Mouse (Mus musculus) layer of hippocampus, adult 2 months (tissue): ENCODE results near the gene Lpp. TPM values are rescaled to one million over a fixed set of nuclear protein-coding genes. Genes with fewer than 3 reads are reported as not detected.

Experiments
- DNase-seq, 2 experiments: peaks; one replicate each; pipeline ENCODE4 v3.0.0; 2022; ENCODE audit warnings: low spot score in 2 of 2
- H3K27ac ChIP-seq: fragments of 200-600 bp; 2 replicates; pipeline ENCODE4 v1.8.1; 2022
- H3K4me3 ChIP-seq: fragments of 200-600 bp; 2 replicates; pipeline ENCODE4 v1.8.1; 2022; ENCODE audit warnings: mild to moderate bottlenecking
- CTCF ChIP-seq: fragments of 200-600 bp; conservative IDR thresholded peaks from 2 replicates; pipeline ENCODE4 v1.8.1; 2022; ENCODE audit warnings: antibody characterized with exemption, mild to moderate bottlenecking, moderate library complexity
- total RNA-seq, 2 experiments: library from RNA; stranded (reverse); gene quantifications; 2 replicates each; pipeline ENCODE4 v1.2.3; 2021

The Lpp gene
- total RNA-seq, 2 experiments from 2014 or later: 10.1 to 10.5 TPM

DNA sequence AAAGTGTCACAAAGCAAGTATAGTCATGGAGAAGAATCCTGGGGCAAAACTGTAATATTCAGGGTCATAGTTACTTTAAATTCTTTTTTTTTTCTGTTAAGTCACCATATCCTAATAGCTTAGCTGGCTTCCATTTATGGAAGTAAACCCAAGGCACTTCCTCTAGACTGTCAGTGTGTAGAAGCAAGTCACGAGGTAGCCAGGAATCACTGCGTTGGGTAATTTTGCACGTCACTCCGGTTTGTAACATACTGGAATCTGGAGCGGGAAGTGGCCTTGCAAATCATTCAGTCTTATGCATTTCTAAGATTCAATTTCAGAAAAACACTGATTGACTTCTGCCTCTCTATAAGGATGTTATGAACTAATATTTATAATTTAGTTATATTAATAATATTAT is 232.3 kb downstream of the Lpp start:
- no peak overlapping the region for H3K4me3 ChIP-seq

DNA sequence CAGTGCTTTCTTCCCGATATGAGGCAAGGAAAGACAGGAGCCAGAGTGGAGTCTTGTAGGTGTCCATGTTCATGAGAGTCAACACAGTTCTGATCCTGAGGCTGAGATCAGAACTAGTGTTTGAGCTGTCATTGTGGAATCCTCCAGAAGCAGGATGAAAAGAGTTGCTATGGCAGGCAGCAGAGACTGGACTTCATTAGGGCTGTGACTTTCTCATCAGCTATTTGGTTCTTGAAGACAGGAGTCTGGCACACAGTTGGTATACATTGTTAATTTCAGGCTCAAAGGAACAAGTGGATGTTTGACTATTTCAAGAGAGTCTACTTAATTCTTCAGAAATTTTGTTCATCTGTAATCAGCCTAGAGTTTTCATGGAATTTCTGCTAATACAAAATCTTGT is 235.5 kb downstream of the Lpp start:
- DNase-seq: no peak
- no peak for TF ChIP-seq CTCF
- no peak overlapping the region for H3K4me3 ChIP-seq
- no peak overlapping the region for H3K27ac ChIP-seq

More for the DNA sequence above, 232.3 kb downstream of the Lpp start:
- DNase-seq: no peak
- TF ChIP-seq CTCF: no peak
- no peak overlapping the region for H3K27ac ChIP-seq

DNA sequence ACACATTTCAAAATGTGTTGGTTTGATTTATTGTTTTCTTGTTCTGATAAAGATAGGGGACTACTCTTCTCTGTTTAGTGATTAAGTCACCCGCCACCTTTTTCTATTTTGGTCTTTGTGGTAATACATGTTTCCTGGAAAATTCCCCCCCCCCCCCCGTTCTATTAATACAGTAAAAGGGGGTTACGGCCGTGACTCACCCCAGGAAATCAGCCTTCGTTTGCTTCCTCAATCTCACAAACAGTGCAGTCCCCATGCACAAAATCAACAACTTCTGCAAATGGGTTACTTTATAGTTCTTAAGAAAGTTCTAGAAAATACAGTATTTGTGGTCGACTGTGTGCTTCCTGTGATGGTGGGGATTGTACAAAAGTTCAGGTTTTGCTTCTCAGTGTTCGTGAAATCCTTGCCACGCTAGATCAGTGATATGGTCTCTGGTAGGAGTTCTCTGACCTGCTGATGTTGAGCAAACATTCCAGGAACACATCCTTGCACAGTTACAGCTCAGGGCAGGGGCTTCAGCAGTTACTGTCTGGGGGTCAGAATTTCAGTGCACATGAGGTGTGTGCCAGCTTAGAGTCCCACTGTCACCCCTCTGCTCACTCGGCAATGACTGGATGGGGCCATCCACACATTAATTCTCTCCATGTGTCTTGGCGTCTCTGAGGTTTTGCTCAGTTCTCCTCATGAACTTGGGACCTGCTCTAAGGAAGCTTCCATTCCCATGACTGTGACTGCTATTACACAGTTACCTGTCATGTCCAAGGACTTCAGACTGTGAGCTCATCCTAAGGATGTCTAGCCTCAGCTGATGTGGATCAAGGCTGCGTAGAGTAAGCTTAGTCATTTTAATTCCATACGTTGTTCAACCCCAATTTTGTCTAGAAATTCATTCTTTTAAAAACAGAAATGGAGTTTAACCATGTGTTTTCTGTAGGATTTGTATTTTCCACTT is 236.2 kb downstream of the Lpp start:
- Histone ChIP-seq H3K27ac (no peak overlapping the region), H3K4me3 (no peak overlapping the region)
- DNase-seq: no peak
- no peak for TF ChIP-seq CTCF

DNA sequence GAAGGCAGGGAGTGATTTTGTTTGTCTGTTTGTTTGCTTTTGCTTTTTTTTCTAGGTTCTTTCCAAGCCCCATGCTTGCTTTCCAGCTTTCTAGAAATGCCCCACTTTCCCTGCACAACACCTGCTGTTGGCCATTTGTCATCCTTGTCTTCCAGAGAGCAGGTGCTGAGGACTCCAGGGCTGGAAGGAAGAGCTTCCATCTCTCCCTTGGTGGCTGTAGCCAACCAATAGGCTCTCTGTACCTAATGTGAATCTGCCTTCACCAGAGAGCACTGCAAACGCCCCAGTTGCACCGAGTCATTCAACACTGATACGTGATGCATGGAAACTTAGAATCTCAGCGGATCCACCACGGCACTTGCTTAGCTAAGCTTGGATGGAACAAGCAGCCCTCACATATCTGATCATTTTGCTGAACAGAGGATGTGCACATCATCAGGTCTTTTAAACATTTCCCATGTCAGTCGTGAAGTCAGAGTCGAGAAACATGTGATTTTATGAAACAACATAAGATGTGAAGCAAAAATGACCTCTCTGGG is 242.1 kb downstream of the Lpp start:
- TF ChIP-seq CTCF: no peak
- DNase-seq: no peak
- no peak overlapping the region for H3K27ac ChIP-seq
- H3K4me3 ChIP-seq: no peak overlapping the region

DNA sequence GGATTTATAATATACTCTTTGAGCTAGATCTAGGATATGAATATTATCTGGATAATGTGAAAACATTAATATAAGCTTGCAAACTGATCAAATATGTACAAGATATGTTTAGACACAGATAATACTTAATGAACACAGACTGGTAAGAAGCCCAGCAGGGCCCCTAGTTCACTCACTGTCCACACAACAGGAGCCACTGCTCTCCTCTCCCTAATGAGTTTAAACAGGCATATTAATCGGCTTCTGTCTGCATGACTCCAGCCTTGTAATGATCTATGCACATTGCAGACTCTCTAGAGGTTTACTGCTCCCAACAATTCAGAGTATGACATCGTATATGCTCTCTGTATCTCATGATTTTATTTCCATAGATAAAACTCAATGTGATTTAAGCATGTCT is 243.6 kb downstream of the Lpp start:
- TF ChIP-seq CTCF: no peak
- Histone ChIP-seq H3K27ac (no peak overlapping the region), H3K4me3 (no peak overlapping the region)
- no peak for DNase-seq

DNA sequence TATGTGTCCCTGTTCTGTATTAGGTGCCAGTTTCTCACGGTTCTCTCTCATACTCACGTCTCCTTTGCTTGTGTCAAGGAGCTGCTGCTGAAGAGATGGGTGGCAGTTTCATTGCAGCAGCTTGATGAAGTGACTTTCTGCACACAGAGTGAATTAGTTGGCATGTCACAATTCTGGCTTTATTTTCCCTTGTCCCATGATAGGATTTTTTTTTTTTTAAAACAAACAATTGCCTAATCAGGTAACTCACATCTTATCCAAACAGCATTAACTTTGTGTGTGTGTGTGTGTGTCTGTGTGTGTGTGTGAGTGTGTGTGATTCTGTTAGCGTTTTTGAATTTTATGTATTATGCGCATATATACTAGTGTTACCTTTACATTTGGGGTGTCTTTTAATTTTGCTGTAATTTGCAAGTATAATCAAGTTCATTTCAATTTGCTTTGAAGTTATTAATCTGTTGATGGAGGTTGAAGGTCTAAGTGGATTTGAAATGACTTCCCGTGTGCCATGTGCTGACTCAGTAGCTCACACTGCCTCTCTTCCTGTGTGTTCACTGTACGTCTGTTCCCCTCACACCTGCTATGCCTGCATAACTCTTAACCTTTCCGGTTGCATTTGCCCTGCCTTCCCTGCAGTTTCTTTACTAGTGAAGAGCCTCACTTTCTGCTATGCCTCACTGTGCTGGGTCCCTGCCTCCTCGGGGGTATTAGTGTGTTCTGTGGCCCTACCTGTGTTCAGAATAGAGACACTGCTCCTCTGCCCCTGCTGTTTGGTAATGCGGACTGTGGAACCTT is 247.9 kb downstream of the Lpp start:
- Histone ChIP-seq H3K4me3 (no peak overlapping the region), H3K27ac (no peak overlapping the region)
- DNase-seq: no peak
- no peak for TF ChIP-seq CTCF

DNA sequence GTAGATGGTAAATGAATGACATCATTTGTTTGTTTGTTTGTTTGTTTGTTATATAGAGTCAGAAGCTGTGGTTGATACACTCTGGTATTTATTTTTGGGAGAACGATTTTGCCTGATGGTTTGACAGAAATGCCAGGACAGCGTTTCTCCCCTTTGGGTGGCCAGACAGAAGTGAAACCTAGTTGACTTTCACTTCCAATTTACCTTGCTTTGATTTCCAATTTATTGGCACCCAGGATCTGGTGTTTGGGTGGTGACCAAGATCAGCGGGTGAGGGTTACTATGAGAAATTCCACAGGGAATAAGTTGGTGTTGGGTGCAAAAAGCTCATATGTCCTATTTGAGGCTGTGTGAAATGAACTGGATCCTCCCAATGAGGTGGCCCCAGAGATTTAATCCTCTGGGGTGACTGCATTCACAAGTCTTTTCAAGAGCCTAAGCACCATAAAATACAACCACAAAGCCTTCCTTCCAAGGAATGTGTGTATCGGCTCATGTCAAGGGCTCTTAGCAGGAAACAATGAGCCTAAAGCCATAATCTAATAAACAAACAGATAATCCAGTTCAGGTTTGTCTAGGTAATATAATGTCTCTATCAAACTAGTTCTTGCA is 249.8 kb downstream of the Lpp start:
- no peak overlapping the region for H3K27ac ChIP-seq
- DNase-seq: no peak
- H3K4me3 ChIP-seq: no peak overlapping the region
- no peak for TF ChIP-seq CTCF

DNA sequence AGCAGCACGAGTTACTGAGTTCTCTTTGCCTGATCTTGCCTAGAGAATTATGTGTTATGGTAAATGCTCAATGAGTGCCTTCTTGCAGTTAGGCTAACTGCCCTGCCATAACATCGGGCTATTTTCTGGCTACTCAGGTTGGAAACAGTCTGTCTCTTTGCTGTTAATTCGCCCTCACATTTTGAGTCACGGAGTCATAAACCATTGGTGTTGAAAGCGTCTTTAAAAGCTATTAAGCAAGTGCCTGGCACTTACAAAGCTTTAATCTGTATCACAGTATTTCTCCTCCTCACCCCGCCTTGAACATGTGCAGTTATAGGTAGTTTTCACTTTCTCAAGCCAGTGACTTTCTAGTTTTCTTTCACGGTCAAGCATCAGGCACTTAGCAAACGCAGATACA is 250.8 kb downstream of the Lpp start:
- TF ChIP-seq CTCF: no peak
- Histone ChIP-seq H3K4me3 (no peak overlapping the region), H3K27ac (no peak overlapping the region)
- DNase-seq: no peak

DNA sequence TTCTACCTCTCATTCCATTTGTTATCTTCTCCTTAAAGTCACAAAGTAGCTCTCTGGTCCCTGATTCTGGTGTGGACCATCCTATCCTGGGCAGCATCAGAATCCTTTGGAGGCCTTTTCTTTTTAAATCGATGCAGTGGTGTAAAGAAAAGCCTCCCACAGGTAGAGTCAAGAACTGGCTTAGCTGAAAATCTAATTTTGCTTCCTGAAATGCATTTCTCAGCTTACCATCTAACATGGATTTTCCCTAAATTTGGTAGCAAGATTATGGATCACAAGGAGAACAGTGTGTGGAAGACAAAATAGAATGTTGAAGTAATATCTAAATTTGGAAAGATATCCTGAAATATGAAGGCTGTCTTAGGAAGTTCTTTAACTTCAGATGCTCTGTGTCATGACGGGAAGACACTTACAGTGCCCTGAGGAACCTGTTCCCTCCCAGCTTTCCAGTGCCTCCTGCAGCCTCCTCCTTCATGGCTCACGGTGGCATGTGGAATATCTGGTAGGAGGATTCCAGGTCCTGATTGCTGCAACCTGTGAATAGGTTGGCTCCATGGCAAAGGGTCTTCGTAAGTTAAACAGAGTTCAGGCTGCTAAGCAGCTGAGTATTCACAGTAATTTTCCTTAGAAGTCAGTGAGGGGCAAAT is 251.6 kb downstream of the Lpp start:
- TF ChIP-seq CTCF: no peak
- DNase-seq: no peak
- Histone ChIP-seq H3K27ac (no peak overlapping the region), H3K4me3 (no peak overlapping the region)

DNA sequence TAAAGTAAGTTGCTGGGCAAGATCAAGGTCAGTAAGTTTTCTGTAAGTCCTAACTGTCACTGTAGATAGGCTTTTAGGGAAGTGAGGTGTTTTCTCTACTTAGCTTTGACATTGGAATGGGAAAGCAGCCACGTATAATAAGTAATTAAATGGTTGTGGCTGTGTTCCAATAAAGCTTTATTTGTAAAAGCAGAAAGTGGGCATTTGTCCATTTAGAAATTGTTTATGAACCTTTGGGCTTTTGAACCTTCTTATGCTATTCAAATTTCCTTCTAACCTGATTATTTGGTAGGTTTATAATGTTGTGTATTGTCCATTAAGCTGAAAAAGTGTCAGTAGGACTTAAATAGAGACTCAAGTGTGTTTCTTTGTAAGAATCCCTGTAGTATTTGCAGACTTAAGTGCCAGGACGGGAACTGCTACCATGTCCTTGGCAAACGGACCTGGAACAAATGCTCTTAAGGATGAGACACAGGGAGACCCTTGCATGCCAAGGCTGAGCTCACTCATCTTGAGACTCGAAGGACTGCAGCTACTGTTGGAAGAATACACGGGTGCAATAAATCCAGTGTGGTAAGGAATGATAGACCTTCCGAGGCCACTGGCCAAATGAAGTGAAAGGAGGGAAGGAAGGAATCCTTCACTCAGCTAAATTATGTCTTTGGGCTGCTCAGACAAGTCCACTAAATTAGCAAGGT is 252.7 kb downstream of the Lpp start:
- Histone ChIP-seq H3K4me3 (no peak overlapping the region), H3K27ac (no peak overlapping the region)
- DNase-seq: no peak
- TF ChIP-seq CTCF: no peak

DNA sequence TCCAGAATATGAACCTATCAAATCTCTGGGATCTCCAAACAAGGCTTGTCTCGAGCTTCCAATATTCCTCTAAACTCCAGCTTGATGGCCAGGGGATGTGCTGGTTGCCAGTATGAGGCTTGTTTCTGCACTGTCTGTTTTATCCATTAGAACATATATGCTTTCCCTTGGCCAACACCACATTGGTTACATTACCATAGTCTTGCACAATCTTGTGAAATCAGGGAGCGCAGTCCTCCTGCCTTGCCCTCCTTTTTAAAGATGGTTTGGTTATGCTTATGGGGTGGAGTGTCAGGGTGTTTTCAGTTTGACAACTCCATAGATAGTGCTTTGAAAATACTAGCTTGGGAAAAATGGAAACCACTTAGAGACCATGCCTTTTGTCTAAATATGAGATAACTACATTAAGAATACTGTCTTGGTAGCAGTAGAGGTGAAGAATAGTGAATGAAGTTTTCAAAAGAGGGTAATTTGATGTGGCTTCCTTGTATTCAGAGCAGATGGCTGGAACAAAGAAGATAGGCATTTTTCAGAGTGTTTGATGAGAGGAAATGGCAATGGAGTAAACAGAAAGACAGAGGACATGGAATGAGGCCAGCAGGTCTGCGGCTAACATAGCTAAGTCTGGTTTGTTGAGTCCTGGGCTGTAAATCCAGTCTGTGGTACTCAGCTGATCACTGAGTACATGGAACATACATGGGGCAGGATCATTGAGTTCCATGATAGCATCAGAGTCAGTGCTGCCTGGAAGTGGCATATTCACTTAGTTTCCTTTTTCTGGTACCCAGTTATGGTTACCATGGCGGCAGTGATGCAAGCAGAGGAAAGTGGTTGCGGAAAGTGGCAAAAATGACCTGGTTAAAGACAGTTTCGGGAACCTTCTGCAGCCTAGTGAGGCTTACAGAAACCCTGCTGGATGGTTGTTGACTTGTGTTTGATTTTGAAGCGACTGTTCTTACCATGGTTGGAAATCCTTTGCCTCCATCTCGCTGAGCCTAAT is 258.6 kb downstream of the Lpp start:
- H3K27ac ChIP-seq: peak overlapping the region; percentile 15
- TF ChIP-seq CTCF: no peak

More for the DNA sequence above, 258.6 kb downstream of the Lpp start:
- H3K4me3 ChIP-seq: no peak overlapping the region
- no peak for DNase-seq
